Mouse (Mus musculus) adipose tissue, adult 10 weeks (tissue): Measurements from ENCODE around the gene Dgcr8. TPM values are rescaled to one million over a fixed set of nuclear protein-coding genes. Genes with fewer than 3 reads are reported as not detected.

Experiments used
- polyA plus RNA-seq: library from polyadenylated mRNA; stranded (reverse); fragments of 350-450 nt; fragmentation: Illumina TruSeq; extraction: RNeasy Lipid Tissue Mini Kit (QIAGEN cat#74804); gene quantifications from one replicate; pipeline ENCODE4 v1.2.3, GENCODE M21; 2014; ENCODE audit warnings: low read depth, low replicate concordance

Gene Dgcr8
- 17.6 TPM for polyA plus RNA-seq

DNA sequence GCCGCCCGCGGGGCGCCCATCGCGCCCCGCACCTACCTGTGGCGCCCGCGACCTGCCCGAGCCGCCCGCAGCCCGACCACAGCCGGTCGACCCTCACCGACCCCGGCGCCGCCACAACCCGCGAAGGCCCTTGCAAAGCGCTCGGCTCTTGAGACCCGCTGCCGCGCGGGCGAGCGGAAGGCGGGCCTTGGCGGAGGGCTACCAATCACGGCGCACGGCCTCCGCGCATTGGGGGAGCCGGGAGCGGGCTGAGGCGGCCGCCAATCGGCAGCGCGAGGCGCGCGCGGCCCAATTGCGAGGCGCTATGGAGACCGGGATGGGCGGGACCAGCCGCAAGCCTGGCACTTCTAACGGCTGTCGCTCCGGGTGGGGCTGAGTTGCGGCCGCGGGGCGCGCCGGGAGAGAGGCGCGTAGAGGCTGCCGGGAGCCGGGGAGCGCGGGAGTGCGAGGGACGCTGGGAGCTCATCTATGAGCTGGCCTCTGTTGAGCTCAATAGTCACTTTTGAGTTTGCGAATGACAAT is at the start of gene Dgcr8:
Gene Dgcr8 (minus strand): TSS at position 180 of the 522 bp plus-strand sequence.

DNA sequence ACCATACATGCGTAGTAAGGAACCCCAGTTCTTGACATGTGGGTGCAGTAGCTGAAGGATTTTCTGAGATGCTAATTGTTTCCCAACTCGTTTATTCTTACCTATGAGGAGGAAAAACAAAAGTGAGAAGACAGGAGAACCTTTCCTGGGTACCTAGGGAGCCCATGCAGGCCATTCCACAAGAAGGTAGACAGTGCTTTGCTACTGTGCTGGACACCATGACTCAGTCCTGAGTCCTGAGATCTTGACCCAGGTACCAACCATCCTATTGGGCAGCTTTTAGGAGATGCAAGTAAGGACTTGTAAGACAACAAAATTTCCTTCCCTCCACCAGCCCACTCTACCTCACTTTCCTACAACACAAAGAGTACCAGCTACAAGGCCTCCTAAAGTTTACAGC is 30.8 kb downstream of the Dgcr8 start, which contains the start of gene Gm49776:
Gene Gm49776 (minus strand): TSS at position 101 of the 400 bp plus-strand sequence.

DNA sequence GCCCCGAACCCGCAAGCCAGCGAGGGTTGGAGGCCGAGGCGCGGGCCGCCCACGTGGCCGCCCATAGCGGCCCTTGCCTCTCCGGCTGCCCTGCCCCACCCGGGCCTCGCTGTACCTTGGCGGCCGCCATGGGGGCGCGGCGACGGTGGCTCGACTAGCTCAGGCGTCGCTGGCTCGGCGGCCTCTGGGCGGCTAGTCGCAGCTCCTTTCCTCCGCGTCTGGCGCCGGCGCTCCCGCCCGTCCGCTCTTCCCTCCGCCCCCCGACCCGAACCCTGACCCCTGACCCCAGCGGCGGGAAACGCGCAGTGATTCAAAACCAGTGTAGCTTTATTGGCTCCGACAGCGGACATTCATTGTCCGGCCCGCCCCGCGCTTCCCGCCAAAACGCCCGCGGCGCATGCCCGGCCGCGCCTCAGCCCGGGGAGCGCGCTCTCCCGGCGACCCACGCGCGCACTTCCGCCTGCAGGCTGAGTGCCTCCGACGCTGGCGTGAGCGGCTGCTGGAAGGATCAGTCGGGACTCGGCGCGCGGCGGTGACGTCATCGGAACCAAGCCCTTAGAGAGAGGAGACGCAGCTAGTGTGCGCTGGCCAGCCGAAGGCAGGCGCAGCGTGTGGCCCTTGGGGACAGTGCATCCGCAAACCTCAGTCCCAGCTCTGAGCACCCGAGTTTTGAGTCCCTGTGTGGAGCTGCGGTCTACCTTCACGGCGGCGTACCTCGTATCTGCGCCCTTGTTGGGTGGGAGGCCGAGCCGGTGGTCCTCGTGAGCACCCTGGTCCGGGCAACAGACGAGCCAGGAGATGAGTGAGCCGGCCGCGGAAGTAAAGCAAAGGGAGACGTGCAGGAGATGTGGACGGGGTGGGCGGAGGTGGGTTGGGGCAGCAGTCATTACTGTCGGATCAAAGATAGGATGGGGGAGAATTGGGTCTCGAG is 40.3 kb downstream of the Dgcr8 start, which contains the start of the genes Trmt2a and Ranbp1:
Gene Trmt2a (plus strand): TSS at position 247 of the 931 bp plus-strand sequence.
Gene Ranbp1 (minus strand): TSS at position 300 of the 931 bp plus-strand sequence.

DNA sequence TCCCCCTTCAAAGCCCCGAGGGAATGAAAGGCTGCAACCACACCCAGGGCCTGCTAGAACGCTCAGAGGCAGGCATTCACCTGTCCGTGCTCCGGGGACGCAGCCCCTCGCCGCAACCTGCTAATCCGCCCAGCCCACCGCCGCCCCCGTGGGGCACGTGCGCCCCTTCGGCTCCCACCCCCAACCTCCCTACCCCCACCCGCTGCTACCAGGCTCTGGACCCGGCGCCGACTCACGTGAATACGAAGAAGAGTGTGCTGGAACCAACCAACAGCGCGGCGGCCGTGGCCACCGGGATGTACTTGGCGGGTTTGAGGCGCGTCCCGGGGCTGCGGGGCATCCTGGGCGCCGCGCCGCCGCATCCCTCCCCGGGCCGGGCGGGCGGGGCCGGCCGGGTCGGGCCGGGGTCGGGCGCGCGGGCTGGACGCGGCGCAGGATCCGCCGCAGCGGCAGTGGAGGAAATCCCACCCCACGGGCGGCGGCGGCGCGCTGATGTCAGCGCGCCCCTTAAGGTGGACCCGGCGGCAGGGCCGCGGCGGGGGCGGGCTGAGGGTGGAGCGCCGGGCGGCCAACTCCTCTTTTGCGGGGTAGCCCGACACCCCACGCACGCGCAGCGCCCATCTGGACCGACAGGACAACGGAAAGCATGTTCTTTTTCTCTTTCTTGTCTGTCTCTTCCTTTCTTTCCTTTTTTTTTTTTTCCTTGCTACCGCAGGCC is 54.2 kb downstream of the Dgcr8 start, which contains the start of gene Zdhhc8:
Gene Zdhhc8 (minus strand): TSS at position 466 of the 718 bp plus-strand sequence.

DNA sequence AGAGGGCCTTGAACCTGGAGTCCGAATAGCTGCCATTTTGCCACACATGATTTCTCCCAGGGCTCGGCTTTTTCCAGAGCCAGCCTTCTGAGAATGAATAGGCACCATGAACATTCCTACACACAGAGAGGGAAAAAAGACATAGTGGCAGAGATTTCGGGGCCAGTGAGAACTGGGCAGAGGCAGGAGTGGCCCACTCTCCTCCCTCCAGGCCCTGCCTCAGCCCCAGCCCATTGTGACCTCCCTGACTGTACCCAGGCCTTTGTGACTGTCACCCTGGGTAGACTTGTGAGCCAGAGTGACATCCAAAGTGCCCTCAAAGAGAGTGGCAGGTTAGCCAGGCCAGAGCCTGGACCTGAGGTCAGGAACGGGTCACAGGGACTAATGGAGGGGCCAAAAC is 71.5 kb downstream of the Dgcr8 start, which contains the start of gene Ccdc188:
Gene Ccdc188 (plus strand): TSS at position 301 of the 400 bp plus-strand sequence.

Other genes with a start within 250 kb of the Dgcr8 start
- gene Dgcr6, start 236.4 kb downstream of the Dgcr8 start, polyA plus RNA-seq = 68.8 TPM
- gene Prodh, start 199.0 kb downstream of the Dgcr8 start, polyA plus RNA-seq = 54.2 TPM
- 1.4 TPM for gene Rtn4r, start 161.6 kb downstream of the Dgcr8 start, polyA plus RNA-seq
- gene Ccdc188, start 71.4 kb downstream of the Dgcr8 start, polyA plus RNA-seq = 1.2 TPM
- gene Zdhhc8, start 54.1 kb downstream of the Dgcr8 start, polyA plus RNA-seq = 22.6 TPM
- 49.6 TPM for gene Trmt2a, start 40.6 kb downstream of the Dgcr8 start, polyA plus RNA-seq
- 78.9 TPM for gene Ranbp1, start 40.5 kb downstream of the Dgcr8 start, polyA plus RNA-seq
- 0.79 TPM for gene Gm49776, start 30.9 kb downstream of the Dgcr8 start, polyA plus RNA-seq
- 24.3 TPM for gene Tango2, start 58.9 kb upstream of the Dgcr8 start, polyA plus RNA-seq
- gene Arvcf, start 58.9 kb upstream of the Dgcr8 start, polyA plus RNA-seq = 37.1 TPM
- gene Txnrd2, start 137.1 kb upstream of the Dgcr8 start, polyA plus RNA-seq = 16.5 TPM
- gene Comt, start 137.6 kb upstream of the Dgcr8 start, polyA plus RNA-seq = 220 TPM
- gene Gnb1l, start 209.5 kb upstream of the Dgcr8 start, polyA plus RNA-seq = 5.4 TPM
- gene Rtl10, start 209.7 kb upstream of the Dgcr8 start, polyA plus RNA-seq = 2.5 TPM